Mouse (Mus musculus) liver, postnatal 0 days (tissue): Measurements from ENCODE around the gene Pnldc1.

Experiments
- CTCF ChIP-seq: sonication (generic); IDR thresholded peaks from 2 replicates; pipeline ENCODE4 v1.5.1; 2016; ENCODE audit warnings: antibody characterized with exemption, low read depth
- EP300 ChIP-seq: IDR thresholded peaks from 2 replicates; pipeline ENCODE4 v1.6.1; 2016; ENCODE audit warnings: antibody characterized with exemption, low read depth, mild to moderate bottlenecking

- TF ChIP-seq CTCF (no peak), EP300 (no peak)
Measured at GRCm38 (mm10) chr17:12942459-12943162, 32.6 kb upstream of the Pnldc1 start.
